Mouse (Mus musculus): Measurements from ENCODE around the gene Ppm1n.

Ppm1n gene

DNA sequence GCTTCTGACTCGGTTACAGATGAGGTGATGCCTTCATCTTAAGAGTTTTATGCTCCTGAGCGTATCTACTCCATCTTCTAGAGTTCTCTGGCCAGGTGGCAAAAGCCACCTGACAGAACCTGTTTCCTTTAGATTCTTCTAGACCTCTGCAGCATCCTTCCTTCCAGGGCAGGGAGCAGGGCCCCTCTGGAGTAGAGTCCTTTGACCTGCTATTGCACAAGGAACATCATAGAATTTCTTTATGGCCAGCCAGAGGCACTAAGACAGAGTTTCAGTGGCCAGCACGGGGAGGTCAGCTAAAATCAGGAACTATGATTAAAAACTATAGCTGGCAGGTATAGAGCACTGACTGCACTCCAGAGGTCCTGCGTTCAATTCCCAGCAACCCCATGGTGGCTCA is 27.8 kb downstream of the Ppm1n start:
- no peak for DNase-seq (ENCODE audit: low spot score in 2 of 2)

DNA sequence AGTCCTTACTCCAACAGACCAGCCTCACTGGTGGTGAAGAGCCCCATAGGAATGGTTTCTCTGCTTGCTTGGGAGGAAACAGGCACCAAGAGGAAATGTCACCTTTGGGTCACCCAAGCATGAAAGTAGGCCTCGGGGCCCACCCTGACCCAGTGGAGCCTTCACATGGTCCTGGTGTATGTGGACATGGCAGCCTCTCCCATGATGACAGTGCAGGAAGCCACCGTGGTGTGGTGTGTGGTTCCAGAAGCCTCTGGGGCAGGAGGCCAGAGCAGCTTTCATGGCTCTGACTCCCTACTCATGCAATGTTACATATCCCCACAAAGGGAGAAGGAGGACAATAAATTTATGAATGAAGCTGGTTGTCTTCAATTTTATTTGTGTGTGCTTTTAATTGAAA is 32.4 kb downstream of the Ppm1n start:
- no peak for DNase-seq (ENCODE audit: low spot score in 2 of 2)

DNA sequence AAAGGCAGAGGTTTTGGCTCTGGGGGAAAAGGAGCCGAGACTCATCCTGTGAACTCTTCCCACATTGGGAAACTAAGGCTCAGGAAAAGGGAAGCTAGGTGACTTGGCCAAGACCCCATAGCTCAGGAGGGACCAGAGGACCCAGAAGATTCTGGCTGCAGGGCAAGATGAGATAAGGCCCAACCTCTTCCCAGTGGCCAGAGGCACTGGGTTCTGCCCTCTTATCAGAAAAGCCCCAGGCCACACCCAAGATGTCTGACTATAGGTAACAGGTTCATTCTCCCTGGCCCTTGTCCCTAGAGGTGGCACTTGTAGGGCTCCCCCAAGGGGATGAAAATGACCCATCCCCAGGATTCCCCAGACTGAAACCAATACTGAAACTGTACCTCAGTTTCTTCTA is 33.0 kb downstream of the Ppm1n start:
- no peak for DNase-seq (ENCODE audit: low spot score in 2 of 2)

DNA sequence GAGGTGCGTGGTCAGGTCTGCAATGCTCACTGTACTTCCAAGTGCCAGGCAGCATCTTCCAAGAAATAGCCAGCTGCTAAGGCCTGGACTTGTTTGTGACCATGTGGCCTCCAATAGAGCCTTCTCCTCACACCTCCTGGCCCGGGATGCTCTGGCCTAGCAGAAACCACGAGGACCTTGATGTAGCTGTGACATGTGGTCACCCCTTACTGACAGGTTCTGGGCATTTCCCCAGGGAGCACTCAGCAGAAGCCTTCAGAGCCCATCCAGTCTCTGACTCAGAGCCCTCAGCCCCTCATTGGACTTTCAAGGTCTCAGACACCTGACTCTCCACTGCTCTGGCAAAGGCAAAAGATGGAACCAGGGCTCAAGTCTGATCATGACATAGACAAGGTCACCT is 34.8 kb downstream of the Ppm1n start:
- DNase-seq (ENCODE audit: low spot score in 2 of 2): no peak

DNA sequence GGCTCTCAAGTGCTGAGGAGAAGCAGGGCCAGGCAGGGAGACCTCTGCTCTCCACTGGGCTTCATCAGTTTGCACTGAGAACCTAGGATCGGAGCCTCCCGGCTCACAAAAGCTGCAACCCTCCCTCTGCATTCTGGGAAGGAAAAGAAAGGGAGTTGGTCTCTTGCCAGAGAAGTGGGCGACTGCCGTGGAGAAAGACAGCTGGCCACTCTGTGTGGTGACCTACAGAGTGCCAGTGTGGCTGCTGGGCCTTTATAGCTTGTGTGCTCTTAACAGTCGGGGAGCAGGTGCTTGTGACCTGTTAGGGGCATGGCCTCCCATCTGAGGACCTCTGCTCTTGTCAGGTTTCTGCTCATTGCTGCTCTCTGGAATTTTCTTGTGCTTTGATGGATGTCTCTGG is 36.0 kb downstream of the Ppm1n start:
- DNase-seq (ENCODE audit: low spot score in 2 of 2): no peak

DNA sequence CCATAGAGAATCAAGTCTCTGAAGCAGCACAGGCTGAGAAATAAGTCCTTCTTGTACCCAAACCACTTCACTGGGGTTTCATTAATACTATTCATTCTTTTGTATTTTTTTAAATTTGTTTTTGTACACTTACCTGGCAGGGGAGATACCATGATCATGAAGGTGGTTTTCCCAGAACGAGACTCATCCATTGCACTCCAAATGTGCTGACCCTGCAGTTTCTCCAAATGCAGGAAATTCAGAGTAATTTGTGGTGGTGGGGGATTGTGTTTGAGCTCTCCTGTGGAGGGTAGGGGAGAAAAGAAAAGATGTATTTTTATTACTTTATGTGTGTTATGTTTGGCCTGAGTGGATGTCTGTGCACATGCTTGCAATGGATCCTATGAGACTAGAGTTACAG is 37.9 kb downstream of the Ppm1n start:
- DNase-seq (ENCODE audit: low spot score in 2 of 2): no peak

DNA sequence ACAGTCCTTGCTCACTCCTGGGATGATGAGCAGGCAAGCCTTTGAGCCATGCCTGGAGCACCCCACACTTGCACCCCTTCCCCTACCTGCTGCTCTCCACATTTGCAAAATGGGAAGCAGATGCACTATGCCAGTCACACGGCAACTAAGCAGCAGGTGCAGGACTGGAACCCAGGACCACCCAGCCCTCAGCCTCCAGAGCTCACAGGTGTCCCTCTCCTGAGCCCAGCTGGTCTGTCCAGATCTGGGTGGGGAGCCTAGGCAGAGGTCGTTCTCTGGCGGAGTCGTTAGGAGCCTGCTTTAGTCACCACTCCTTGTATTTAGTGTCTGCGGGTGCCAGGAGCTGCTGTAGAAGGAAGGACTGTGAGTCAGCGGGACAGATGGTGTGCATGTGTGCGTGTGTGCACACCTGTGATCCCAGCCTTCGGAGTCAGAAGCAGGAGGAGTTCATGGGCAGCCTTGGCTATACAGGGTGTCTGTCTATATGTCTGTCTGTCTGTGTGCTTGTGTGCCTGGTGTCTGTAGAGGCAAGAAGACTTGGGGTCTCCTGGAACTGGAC is 38.9 kb downstream of the Ppm1n start:
- no peak for DNase-seq (ENCODE audit: low spot score in 2 of 2)

DNA sequence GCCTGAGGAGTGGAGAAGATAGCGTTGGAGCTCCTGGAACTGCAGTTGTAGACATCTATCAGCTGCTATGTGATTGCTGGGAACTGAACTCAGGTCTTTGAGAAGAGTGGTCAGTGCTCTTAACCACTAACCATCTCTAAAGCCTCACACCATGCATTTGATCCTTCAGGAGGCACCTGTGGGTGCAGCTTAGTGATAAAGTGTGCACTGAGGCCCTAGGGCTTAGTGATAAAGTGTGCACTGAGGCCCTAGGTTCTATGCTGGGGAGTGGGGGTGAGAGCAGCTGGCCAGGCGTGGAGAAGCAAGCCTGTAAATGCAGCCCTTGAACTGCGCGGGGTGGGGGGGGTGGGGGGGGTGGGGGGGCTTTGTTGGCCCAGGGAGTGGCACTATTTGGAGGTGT is 39.9 kb downstream of the Ppm1n start:
- no peak for DNase-seq (ENCODE audit: low spot score in 2 of 2)

DNA sequence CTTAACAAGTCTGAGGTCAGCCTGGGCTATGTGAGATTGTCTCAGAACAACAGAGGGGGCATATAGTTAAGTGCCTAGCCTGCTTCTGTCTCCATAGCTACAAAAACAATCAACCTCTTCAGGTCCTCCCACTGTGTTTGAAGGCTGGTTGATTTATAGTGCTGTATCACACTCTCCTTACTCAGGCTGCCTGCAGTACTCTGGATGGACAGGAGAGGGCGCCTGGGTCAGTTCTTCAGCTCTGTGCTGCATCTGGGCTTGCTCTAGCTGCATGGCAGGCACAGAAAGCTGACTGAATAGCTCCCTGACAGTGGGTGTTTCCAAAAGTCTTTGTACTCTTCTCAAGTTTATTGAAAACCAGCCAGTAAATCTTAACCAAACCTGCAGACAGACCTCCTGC is 40.4 kb downstream of the Ppm1n start:
- peak; percentile 94 to 96 for DNase-seq (ENCODE audit: low spot score in 2 of 2)

DNA sequence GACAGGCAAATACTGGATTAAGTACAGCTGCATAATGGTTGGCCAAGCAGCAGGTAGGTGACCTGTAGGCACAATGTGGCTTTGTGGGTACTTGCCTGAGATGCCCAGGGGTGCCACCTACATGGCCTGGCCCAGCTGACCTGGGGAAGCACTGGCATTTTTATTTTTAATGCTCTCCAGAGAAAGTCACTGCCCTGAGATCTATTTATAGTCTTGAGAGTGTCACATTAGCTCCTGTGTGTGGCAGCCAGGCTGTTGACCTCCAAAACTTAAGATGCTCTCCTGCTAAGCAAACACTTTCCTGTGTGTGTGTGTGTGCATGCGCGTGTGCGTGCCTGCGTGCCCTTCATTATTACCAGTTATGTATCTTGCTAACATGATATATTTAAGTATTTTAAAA is 41.5 kb downstream of the Ppm1n start:
- no peak for DNase-seq (ENCODE audit: low spot score in 2 of 2)

DNA sequence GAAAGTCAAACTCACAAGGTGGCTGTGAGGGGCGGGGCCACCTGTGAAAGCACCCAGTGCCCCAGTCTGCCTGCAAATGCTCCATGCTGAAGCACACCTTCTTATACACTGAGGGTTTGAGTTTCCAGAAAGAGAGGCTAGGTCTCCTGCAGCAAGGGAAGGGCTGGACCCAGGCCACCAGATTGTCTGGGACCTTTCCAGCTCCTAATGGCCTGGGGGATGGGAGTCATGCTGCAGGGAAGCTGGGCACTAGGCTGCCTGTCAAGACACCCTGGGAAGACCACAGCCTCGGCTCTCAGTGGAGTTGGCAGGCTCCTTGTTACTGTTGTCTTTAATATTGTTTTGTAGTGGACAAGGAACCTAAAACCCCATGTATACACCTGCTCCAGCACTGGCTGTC is 43.5 kb downstream of the Ppm1n start:
- DNase-seq (ENCODE audit: low spot score in 2 of 2): no peak

DNA sequence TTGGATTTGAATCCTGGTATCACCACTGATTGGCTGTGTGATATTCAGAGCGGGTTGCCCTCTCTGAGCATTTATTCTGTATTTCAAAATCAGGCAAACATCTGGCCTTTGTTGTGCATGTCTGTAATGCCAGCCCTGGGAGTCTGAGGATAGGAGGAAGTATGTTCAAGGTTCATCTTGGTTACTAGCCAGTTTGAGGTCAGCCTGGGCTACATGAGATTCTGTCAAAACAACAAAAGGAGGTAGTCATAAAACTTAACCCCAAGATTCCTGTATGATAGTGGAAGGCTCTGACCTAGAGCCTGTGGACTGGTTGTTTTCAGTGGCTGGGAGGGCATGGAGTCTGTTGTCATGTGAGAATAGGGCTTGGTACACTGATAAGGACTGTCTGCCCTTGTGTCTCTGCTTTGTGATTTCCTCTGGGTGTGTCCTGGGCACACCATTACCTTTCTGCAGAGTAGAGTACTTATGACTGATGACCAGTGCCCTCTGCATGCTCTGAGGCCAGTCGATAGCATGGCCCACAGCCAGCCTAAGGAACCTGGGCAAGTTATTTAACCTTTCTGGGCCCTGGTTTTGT is 44.7 kb downstream of the Ppm1n start:
- no peak for DNase-seq (ENCODE audit: low spot score in 2 of 2)

DNA sequence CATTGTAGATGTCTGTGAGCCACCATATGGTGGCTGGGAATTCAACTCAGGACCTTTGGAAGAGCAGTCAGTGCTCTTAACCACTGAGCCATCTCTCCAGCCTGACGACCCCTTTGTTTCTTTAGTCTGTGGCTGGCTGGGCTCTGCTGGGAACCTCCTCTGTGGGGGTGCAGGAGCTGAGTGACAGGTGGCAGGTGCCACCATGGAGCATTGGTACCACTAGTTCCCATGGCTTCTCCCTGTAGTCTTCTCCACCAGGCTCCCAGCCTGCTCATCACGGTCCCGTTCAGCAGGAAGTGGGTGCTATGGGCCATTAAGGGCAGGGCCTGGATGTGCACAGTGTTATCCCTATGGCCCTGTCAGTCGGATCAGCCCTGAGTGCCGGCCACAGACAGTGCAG is 45.2 kb downstream of the Ppm1n start:
- DNase-seq (ENCODE audit: low spot score in 2 of 2): no peak

DNA sequence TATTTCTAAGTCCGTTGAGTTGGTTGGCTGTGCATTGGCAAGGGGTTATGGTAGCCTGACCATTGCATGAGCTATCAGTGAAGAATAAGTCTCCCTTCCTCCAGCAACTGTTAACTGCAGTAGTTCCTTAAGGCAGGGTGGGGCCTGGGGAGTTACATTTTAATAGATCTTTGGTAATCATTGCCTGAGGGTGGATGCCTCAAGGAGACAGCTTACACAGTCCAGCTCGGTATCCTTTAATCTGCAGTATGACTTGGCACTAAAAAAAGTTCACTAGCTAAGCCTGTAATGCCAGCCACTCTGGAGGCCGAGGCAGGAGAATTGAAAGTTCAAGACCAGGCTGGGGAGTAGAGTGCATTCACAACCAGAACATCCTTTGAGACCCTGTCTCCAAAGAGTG is 48.0 kb downstream of the Ppm1n start:
- DNase-seq (ENCODE audit: low spot score in 2 of 2): no peak

DNA sequence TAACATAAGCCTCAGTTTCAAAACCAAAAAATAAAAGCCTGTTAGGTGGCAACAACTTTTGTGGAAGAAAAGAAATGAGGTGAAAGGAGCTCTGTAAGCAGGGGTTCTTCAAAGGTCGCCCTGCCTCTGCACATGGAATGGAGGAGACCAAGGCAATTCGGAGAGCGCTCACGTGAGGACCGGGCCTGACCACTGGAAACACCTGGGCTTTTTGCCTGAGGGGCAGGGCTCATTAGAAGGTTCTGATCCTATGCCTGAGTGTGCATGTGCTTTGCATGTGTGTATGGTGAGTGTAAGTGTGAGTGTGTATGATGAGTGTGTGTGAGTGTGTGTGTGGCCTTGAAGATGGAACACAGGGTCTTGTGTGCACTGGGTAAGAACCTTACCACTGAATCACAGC is 49.0 kb downstream of the Ppm1n start:
- no peak for DNase-seq (ENCODE audit: low spot score in 2 of 2)

DNA sequence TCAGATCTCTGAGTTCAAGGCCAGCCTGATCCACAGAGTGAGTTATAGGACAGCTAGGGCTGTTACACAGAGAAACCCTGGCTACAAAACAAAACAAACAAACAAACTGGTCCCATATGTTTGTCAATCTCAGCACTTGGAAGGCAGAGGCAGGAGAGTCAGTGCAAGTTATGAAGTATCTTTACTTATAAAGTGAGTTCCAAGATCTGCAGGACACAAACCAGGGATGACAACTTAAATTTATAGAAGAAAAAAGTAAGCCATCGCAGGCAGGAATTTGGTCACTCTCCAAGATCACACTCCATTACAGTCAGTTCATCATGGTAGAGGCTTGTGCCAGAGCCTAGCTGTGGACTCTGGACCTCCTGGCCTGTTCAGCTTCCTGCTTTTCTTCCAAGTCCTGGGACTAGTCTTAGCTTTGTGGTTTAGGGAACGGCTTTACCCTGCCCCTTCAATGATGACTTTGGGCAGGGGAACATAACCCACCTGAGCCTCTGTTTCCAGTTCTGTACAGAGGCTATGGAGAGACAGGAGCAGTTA is 49.8 kb downstream of the Ppm1n start:
- DNase-seq (ENCODE audit: low spot score in 2 of 2): no peak

DNA sequence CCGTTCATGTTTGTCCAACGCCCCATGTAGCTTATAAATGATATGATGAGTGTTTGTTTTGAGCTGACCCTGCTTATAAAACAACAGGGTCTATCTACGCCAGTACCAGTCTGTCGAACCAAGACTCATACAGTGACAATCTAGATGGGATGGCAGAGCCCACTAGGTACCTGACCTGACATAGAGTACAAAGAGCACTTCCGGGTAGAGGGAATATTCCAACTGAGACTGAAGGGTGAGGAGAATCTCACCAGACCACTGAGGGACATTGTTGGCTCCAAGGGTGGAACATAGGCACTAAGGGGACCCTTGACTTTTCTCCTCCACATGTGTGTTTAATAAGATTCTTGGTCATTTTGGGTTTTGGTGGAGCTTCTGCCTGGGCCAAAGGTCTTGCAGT is 50.5 kb downstream of the Ppm1n start:
- no peak for DNase-seq (ENCODE audit: low spot score in 2 of 2)

DNA sequence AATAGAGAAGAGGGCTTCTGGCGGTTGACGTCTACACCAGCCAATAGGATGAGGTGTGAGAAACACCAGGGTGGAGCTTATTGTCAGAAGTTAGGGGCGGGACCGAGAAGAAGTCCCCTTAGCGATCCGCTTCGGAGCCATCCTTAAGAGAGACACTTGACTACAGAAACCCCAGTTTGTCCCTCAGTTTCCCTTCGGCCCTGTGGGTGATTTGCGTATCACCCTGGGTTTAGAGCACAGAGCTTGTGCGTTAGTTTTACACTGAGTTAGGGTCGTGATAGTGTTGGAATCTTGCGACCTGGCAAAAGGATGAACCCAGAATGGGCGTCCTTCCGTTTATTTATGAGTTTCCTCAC is 51.1 kb downstream of the Ppm1n start:
- DNase-seq (ENCODE audit: low spot score in 2 of 2): no peak

DNA sequence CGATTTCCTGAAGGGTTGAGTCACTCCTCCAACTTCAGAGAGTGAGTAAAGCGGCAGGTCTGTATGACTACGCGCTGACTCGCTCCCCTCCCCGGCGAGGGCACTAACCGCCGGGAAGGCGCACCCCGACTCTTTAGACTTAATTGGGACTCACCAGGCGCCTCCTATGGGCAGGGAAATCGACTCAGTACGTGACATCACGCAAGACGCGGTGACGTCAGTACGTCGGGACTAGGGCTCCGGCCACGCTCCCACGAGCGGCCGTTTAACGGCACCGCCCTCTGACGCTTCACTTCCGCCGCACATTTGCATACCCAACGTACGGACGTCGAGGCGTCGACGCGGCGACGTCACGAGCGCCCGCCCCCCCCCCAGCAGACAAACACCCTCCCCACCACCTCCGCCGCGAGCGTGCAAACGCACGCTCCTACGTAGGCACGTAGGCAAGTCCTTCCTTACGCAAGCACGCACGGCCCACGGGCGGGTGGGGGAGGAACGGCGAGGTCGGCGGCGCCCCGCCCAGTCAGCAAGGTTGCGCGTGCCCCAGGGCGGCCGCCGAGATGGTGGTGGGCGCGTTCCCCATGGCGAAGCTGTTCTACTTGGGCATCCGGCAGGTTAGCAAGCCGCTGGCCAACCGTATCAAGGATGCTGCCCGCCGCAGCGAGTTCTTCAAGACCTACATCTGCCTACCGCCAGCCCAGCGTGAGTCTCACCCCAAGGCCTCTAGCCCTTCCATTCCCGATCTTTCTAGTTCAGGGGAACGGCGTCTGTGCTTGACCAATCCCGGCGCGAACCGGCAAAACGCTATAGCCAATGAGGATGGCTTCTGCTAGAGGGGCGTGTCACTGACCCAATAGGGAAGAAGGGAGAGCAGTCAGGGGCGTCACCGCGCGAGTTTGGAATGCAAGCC is 51.7 kb downstream of the Ppm1n start, which contains the start of gene Opa3:
Opa3 (plus strand) TSS at position 452 of the 910 bp plus-strand sequence.
- DNase-seq (ENCODE audit: low spot score in 2 of 2): peak; percentile 99

DNA sequence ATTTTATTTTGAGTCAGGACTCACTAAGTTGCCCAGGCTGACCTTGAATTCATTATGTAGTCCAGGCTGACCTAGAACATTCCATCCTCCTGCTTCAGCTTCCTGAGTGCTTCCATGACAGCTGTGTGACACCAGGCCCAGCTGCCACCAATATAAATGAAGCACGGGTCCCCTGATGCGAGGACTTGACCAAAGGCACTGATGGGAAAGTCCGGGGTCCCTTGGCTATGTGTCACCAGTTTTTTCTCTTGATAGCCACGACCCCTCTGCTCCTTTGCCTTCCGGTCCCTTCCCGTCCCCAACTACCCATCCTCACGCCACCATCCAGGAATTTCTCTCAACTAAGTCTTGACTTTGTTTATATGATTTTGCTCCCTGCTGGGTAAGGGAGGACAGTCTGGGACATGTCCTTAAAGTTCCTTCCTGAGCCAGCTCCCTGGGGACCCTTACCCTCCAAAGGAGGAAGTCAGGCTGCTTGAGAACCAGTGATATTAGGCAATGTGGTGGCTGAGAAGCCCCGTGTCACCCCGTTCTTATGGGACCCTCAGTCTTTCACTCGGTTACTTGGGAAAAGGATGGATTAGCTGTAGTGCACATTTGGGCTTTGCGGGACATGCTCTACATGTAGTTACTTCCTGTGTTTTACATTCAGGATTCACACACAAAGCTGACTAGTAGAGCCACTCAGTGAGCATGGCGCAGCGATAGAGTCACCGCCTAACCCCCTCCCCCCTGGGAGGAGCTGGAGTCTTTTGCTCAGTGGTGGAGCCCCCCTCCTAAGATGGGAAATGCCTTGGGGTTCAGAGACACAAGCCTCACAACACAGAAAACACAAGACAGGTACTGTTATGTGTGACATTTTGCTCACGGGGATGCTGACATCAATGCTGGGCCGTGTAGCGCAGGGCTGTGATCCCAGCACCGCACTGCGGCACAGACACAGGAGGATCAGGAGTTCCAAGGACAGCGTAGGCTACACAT is 52.8 kb downstream of the Ppm1n start:
- peak; percentile 18 to 25 for DNase-seq (ENCODE audit: low spot score in 2 of 2)

All from frontal cortex, postnatal 25 days (tissue).